Mouse (Mus musculus): ENCODE data around the gene Lpgat1.

Gene Lpgat1

GRCm38 (mm10) chr1:191829124-191829523, 111.5 kb downstream of the Lpgat1 start:
- Histone ChIP-seq H3K27me3 (ENCODE audit: control insufficient read depth, insufficient read depth, low read length, poor library complexity, severe bottlenecking) (no peaks in the 10 kb centered on the region), H3K36me3 (ENCODE audit: control insufficient read depth, insufficient read depth, low read length, poor library complexity, severe bottlenecking) (no peaks in the 10 kb centered on the region)
- peak; percentile 34 for DNase-seq (ENCODE audit: low read depth, low spot score)

GRCm38 (mm10) chr1:191833396-191833795, 115.8 kb downstream of the Lpgat1 start:
- Histone ChIP-seq H3K27me3 (ENCODE audit: control insufficient read depth, insufficient read depth, low read length, poor library complexity, severe bottlenecking) (no peaks in the 10 kb centered on the region; the same call in 1 of the 2 replicates), H3K36me3 (ENCODE audit: control insufficient read depth, insufficient read depth, low read length, poor library complexity, severe bottlenecking) (no peaks in the 10 kb centered on the region)
- no peak for DNase-seq (ENCODE audit: low read depth, low spot score)

Data from splenic B cell, adult 2 months (primary cell).